Mouse (Mus musculus): ENCODE data around the gene Sik3.
"Not testable (repeated sequence)": the region's sequence is repeated elsewhere in the genome, so short reads cannot be mapped to it uniquely, and the experiment has no call there.

Sik3 gene

DNA sequence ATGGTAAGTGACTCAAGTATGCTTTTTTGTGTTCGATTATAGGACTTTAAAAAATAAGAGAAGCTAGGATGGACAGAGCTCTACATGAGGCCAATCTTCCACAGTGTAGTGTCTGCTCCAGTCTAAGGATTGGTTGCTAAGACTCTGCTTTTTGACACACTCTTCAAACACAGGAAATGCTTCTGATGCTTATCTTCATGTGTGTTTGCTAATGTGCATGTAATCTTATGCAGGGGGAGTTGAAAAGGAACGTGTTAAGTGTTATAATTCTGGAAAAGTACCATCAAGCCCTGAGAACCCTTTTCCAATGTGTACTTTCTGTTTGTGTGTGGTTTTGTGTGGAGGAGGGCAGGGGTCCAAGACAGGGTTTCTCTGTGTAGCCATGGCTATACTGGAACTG lies 141.8 kb downstream of the Sik3 start:
- DNase-seq = no peak

GRCm38 (mm10) chr9:46155026-46155425 lies 142.4 kb downstream of the Sik3 start:
- peak in 1 of 2 experiments; percentile 2 for DNase-seq

- DNase-seq = not testable (repeated sequence)
Observed at GRCm38 (mm10) chr9:46155818-46156217, 143.2 kb downstream of the Sik3 start.

DNA sequence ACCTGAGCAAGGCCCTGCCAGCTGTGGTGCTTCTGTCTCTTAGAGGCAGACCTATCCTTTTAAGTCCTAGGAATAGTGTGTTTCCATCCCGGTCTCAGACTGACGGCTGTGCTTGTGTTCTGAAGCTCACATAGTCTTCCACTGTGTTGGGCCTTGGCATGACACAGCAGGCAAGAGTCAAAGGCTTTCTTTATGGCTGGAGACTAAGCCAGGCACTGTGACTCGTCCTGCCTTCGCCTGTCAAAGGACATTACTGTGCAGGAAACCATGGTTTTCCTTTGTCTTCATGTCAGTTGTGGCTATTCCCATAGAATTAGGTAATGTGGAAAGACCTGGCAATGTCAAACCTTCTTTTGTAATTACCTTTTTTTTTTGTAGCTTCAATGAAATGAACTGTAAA lies 144.1 kb downstream of the Sik3 start:
- DNase-seq = no peak

- peak; percentile 54 to 74 for DNase-seq
Observed at GRCm38 (mm10) chr9:46158273-46158813, 145.7 kb downstream of the Sik3 start.

DNA sequence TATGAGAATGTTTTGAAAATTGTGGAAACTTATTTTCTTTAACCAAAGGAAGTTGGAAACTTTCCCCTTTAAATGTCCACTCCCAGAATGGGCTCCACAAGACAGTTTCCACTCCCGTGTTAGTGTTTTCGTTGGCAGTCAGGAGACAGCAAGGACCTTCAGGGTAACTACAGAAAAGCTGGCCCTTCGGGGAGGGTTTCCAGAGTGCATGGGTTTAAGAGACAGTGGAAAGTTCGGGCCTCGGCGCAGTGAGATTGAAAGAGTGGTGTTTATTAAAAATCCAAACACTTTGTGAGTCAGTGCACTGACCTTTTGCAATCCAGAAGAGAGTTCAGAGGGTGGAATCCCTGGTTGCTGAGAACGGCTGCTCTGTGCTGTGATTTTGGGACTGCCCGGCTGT lies 150.8 kb downstream of the Sik3 start:
- DNase-seq = peak; percentile 36 to 52

- no peak for DNase-seq
Observed at GRCm38 (mm10) chr9:46168802-46169201, 156.2 kb downstream of the Sik3 start.

DNA sequence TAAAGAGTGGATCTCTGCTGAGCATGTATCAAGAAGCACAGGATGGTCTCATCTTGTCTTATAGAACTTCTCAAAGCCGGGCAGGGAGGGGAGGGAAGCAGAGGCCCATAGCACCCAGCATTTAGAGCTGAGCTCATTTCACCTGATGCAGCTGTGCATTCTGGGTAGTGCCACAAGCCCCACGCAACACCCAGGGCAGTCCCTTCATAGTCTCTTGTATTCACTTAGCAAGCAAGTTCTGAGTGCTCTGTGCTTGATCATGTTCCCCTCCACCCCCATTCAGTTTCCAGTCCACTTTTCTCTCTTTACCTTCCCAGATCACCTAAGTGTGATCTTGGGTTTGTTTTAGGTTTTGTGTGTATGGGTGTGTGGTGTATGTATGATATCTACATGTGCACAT lies 159.6 kb downstream of the Sik3 start:
- no peak for DNase-seq

- DNase-seq = no peak
Observed at GRCm38 (mm10) chr9:46172953-46173352, 160.3 kb downstream of the Sik3 start.

- DNase-seq = no peak
Observed at GRCm38 (mm10) chr9:46173919-46174318, 161.3 kb downstream of the Sik3 start.

DNA sequence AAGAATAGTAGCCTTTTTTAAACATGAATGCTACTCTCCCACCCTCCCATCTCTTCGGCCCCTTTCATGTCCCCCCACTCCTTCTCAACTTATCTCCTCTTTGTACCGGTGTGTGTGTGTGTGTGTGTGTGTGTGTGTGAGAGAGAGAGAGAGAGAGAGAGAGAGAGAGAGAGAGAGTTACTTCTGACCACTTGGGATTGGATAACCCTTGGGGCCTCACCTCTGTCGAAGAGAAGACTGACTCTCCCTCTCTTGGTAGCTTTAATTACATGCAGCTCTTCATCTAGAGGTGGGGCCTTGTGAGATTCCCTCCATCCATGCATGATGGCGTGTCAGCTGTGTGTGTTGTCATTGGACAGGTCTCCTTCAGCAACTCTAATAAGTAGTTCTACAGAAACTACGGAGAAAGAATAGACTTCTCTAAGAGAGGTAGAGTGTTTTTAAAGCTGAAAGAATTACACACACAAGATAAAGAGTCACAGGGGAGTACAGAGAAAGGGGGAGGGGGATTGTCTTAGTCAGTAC lies 162.2 kb downstream of the Sik3 start:
- no peak for DNase-seq

- DNase-seq = peak in 1 of 2 experiments; percentile 25
Observed at GRCm38 (mm10) chr9:46175300-46175699, 162.7 kb downstream of the Sik3 start.

DNA sequence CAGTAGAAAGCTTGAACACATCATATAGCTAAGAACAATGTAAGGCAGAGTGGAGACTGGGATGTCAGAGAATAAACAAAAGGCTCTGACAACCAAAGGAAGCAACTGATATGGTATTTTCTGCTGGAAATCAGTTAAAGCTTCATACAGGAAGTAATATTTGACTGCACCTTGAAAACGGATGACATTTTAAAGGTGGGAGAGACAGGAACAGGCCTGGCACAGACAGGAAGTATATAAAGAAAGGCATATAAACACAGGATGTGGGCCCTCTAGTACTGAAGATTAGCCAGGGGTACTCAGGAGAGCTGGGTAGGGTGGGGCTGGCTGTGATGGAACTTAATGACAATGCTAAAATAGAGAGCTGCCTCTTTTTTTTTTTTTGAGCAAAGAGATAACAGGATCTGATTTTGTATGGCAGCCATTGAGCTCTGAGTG lies 163.3 kb downstream of the Sik3 start:
- DNase-seq = no peak

DNA sequence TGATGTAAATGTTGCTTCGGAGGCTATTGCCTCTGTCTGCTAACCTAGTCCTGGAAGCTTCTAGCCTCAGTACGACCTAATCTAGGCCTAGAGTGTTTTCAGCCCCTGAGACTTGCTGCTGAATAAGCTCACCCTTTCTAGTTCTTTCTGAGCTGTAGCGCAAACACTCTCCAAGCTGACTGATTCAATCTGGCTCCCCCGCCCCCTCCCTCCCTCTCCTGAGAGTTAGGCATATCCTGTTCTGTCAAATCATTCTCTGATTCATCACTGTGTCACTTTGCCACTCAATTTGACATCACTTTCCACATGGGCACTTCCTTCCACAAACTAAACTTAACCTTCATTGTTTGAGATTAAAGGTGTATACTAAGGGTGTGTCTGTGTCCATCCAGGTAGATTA lies 164.0 kb downstream of the Sik3 start:
- no peak for DNase-seq

- DNase-seq = no peak
Observed at GRCm38 (mm10) chr9:46178595-46178994, 166.0 kb downstream of the Sik3 start.

DNA sequence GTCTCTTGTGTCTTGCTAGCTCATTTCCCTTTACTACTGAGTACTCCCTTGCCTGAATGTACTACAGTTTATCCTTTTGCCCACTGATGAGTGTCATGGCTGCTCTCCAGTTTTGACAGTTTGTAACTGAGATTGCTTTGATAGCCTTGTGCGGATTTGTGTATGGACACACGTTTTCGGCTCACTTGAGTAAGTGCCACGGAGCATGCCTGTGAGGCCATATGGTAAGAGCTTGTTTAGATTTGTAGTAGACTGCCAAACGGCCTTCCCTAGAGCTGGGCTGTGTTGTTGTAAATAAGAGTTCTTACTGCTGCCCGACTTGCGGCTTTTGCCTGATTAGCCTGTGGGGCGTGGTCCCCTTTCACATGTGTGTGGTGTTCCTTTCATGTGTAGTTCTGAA lies 168.7 kb downstream of the Sik3 start:
- no peak for DNase-seq

DNA sequence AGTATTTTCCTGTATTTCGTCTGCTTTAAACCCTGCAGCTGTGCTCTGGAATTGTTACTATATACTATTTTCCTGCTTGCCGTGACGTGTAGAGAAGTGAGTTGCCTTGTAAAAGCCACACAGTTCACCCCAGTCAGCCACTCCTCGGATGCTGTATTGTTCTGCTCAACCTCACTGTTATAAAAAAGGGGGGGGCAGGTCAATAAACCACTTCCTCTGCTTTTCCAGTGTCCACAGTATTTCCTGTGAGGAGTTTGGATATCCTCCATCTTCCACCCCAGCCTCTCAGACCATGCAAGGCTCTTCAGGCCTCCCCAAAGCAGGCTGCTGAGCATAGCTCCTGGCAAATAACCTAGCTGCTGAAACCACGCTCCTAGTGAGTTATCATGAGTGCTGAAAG lies 171.9 kb downstream of the Sik3 start:
- DNase-seq = peak in 1 of 2 experiments; percentile 28

DNA sequence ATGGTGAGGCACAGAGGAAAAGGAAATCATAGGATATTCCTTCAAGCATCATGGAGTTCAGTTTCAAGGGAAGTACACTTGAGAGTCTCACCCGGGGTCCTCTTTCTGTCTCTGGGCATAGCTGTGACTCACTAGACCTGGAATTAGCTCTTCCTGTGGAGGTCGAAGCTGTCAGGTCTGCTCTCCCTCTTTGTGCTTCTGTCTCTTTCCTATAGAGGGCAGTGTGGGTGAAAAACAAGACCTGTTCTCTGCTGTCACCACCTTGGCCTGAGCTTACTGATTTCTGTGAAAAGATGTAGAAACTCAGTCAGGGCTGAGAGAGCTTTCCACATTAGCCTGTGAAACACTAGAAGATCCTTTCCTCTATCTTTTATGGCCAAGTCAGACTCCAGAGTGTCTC lies 172.6 kb downstream of the Sik3 start:
- peak; percentile 46 to 67 for DNase-seq

DNA sequence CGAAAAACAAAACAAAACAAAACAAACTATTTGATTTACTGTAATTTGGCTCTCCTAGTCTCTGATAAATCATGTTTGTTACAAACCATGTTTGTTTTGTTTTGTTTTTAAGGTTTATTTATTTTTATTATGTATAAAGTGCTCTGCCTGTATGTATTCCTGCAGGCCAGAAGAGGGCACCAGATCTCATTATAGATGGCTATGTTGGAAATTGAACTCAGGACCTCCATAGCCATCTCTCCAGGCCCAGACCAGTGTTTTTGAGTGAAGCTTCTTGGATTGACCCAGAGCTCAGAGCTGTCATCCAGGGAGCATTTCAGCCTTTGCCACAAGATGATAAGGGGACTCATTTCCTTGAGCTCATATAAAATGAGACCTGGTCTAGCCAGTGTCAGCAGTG lies 173.8 kb downstream of the Sik3 start:
- no peak for DNase-seq

- DNase-seq = no peak
Observed at GRCm38 (mm10) chr9:46188370-46188769, 175.8 kb downstream of the Sik3 start.

GRCm38 (mm10) chr9:46188956-46189355 lies 176.3 kb downstream of the Sik3 start:
- no peak for DNase-seq

- no peak for DNase-seq
Observed at GRCm38 (mm10) chr9:46189381-46189780, 176.8 kb downstream of the Sik3 start.

GRCm38 (mm10) chr9:46191234-46191633 lies 178.6 kb downstream of the Sik3 start:
- no peak for DNase-seq

- DNase-seq = peak in 1 of 2 experiments; percentile 47
Observed at GRCm38 (mm10) chr9:46191644-46192043, 179.0 kb downstream of the Sik3 start.

- no peak for DNase-seq
Observed at GRCm38 (mm10) chr9:46192642-46193041, 180.0 kb downstream of the Sik3 start.

All from kidney, postnatal 36 days (tissue).